Mouse (Mus musculus) small intestine, adult 2 months (tissue): Measurements from ENCODE around the gene Birc2.

Experiments
- CTCF ChIP-seq: fragments of 200-500 bp; IDR thresholded peaks from 2 replicates; pipeline ENCODE4 v1.5.1; 2012; ENCODE audit warnings: low read depth, mild to moderate bottlenecking, control low read depth, inconsistent platforms, low read length, moderate library complexity, mixed read lengths; ENCODE audit not compliant: insufficient replicate concordance, insufficient read length; ENCODE audit errors: extremely low read depth
- POLR2A ChIP-seq: fragments of 200-500 bp; IDR thresholded peaks from 2 replicates; pipeline ENCODE4 v1.6.1; 2012; ENCODE audit warnings: low read depth, mild to moderate bottlenecking, control low read depth, inconsistent platforms, low read length, moderate library complexity

- TF ChIP-seq POLR2A (no peak), CTCF (no peak)
Observed at GRCm38 (mm10) chr9:7796129-7796864, 40.6 kb downstream of the Birc2 start.
